Mouse (Mus musculus): ENCODE results near the gene Crybg1. TPM values are rescaled to one million over a fixed set of nuclear protein-coding genes. Genes with fewer than 3 reads are reported as not detected.

Gene Crybg1
- polyA plus RNA-seq, 1 experiment = 3.2 TPM

DNA sequence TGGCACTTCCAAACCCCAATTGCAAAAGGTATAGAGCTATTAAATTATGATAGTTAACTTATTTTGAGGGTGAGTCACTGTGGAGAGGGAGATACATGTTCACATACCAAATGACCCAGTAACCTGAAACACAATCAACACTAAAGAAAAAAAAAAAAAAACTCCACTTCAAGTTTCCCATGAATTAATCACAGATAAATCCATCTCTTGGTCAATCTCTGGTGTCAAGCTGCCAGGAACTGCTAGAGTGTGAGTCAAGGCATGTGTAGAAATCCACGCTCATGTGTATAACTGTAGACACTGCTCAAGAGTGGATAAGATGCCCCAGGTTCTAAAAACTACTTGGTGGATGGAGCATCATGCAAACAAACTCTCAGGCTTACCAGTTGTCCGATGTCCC, 109.5 kb downstream of the Crybg1 start:
- WGBS = 84% methylated on average over 2 of the region's 2 CpGs
- H3K4me3 ChIP-seq (replicated peaks; ENCODE audit: control insufficient read depth, low read depth, low read length) = no peak overlapping the region
- no peak for TF ChIP-seq POLR2A (IDR thresholded peaks at IDR 0.05; ENCODE audit: borderline replicate concordance, control insufficient read depth, low read depth, low read length)
- no peak for TF ChIP-seq CTCF (IDR thresholded peaks at IDR 0.05; ENCODE audit: control insufficient read depth, insufficient read depth, low read length)
- H3K4me1 ChIP-seq (ENCODE audit: control insufficient read depth, insufficient read depth, low read length) = no peaks in the 10 kb centered on the region; the same call in 1 of the 2 replicates
- no peak overlapping the region for H3K27ac ChIP-seq (ENCODE audit: control insufficient read depth, insufficient read depth, low read depth, low read length, poor library complexity)

DNA sequence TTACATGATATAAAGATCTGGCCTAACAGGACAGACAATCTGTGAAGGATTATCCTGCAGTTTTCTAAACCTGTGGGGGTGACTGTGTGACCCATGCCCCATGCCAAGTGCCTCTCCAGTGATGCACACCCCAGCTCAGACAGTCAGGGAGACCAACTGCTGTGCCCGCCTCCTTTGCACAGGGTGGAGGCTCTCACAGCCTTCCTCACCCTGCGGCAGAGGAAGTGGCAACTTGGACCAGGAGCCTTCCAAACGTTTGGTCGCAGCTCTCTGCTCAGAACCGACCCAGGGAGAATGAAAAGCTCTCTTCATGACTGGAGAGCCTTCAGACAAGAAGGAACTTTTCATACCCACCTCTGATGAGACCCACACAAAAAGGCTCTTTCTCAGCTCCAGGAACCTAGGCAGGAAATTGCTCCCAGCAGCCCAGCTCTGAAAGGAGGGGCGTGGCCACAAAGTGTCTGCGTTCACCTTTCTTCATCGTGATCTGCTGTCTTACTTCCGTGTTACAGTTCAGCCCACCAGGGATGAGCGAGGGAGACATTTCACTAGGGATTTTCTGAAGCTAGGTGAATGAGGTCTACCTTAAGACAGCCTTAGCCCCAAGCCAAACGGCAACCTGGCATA, 110.6 kb downstream of the Crybg1 start:
- H3K27ac ChIP-seq (ENCODE audit: control insufficient read depth, insufficient read depth, low read depth, low read length, poor library complexity) = no peak overlapping the region
- WGBS = 10% methylated on average over 11 of the region's 11 CpGs
- H3K4me1 ChIP-seq (ENCODE audit: control insufficient read depth, insufficient read depth, low read length) = no peaks in the 10 kb centered on the region; the same call in 1 of the 2 replicates
- peak overlapping the region; percentile 2 for H3K4me3 ChIP-seq (replicated peaks; ENCODE audit: control insufficient read depth, low read depth, low read length)
- TF ChIP-seq CTCF (IDR thresholded peaks at IDR 0.05; ENCODE audit: control insufficient read depth, insufficient read depth, low read length) = no peak
- TF ChIP-seq POLR2A (IDR thresholded peaks at IDR 0.05; ENCODE audit: borderline replicate concordance, control insufficient read depth, low read depth, low read length) = no peak

DNA sequence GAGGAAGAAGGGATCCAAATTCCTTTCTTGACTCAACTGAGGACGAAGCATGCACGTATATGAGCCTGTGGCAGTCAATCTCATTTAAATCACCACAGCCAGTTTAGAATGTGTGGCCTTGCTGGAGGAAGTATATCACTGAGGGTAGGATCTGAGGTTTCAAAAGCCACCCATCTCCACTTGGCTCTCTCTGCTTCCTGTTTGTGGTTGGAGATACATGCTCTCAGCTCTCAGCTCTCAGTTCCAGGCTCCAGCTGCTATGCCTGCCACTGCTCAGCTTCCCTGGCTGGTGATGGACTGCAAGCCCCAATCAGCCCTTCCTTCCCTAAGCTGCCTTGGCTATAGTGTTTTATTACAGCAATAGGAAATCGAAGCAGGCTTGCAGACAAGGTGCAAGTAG, 119.1 kb downstream of the Crybg1 start:
- WGBS = 3% methylated on average over 3 of the region's 3 CpGs
- Histone ChIP-seq H3K4me3 (replicated peaks; ENCODE audit: control insufficient read depth, low read depth, low read length) (no peak overlapping the region), H3K4me1 (ENCODE audit: control insufficient read depth, insufficient read depth, low read length) (peaks cover 4% of the 10 kb centered on the region), H3K27ac (ENCODE audit: control insufficient read depth, insufficient read depth, low read depth, low read length, poor library complexity) (no peak overlapping the region)
- TF ChIP-seq POLR2A (IDR thresholded peaks at IDR 0.05; ENCODE audit: borderline replicate concordance, control insufficient read depth, low read depth, low read length) = no peak
- TF ChIP-seq CTCF (IDR thresholded peaks at IDR 0.05; ENCODE audit: control insufficient read depth, insufficient read depth, low read length) = no peak

DNA sequence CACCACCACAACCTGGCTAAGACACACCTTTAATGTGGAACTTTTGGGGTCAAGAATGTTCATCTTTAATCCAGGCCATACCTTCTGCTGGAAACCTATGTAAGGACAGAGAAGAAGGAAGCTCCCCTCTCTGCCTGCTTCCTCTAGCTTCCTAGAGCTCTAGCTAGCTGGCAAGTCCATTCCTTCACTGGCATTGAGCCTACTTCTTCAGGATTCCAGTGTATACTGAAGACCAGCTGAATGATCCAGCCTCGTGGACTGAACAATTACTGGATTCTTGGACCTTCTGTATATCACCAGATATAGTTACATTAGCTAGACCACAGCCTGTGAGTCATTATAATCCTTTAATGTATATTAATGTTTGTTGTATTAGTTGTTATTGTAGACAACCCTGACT, 121.4 kb downstream of the Crybg1 start:
- Histone ChIP-seq H3K4me3 (replicated peaks; ENCODE audit: control insufficient read depth, low read depth, low read length) (no peak overlapping the region), H3K4me1 (ENCODE audit: control insufficient read depth, insufficient read depth, low read length) (peaks cover 4% of the 10 kb centered on the region), H3K27ac (ENCODE audit: control insufficient read depth, insufficient read depth, low read depth, low read length, poor library complexity) (no peak overlapping the region)
- TF ChIP-seq POLR2A (IDR thresholded peaks at IDR 0.05; ENCODE audit: borderline replicate concordance, control insufficient read depth, low read depth, low read length) (no peak), CTCF (IDR thresholded peaks at IDR 0.05; ENCODE audit: control insufficient read depth, insufficient read depth, low read length) (no peak)
- WGBS = 64% methylated on average over 1 of the region's 1 CpGs

DNA sequence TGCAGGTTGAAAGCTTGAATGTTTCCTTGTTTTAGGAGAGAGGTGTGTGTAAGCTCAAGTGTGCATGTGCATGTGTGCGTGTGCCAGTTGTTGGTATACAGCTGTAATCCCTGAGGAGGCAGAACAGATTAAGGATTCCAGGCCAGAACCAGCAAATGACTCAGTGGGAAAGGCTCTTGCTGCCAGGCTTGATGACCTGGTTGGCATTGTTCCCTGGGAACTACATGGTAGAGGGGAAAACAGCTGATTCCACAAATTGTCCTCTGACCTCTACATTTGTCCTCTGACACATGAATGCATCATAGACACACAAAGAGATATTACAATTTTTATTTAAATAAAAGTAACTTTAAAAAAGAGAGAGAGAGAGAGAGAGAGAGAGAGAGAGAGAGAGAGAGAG, 122.5 kb downstream of the Crybg1 start:
- Histone ChIP-seq H3K4me3 (replicated peaks; ENCODE audit: control insufficient read depth, low read depth, low read length) (no peak overlapping the region), H3K4me1 (ENCODE audit: control insufficient read depth, insufficient read depth, low read length) (peaks cover 4% of the 10 kb centered on the region), H3K27ac (ENCODE audit: control insufficient read depth, insufficient read depth, low read depth, low read length, poor library complexity) (no peak overlapping the region)
- no peak for TF ChIP-seq CTCF (IDR thresholded peaks at IDR 0.05; ENCODE audit: control insufficient read depth, insufficient read depth, low read length)
- TF ChIP-seq POLR2A (IDR thresholded peaks at IDR 0.05; ENCODE audit: borderline replicate concordance, control insufficient read depth, low read depth, low read length) = no peak
- WGBS = 85% methylated on average over 1 of the region's 1 CpGs

DNA sequence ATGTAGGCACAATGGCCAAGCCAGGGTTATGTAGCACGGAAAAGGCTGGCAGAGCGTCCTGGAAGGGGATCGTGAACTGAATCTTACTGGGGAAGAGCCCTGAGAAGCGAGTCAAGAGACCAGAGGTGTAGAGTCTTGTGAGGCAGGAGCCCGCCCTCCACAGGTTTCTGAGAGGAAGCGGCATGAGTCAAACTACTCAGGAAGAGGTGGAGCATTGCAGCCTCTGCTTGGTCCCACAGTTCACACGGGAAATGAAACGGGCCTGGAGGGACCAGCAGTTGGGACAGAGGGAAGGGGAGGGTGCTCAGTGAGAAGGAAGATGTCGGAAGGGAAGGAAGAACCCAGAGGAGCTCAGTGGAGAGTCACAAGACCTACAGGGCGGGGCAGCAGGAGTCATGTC, 123.9 kb downstream of the Crybg1 start:
- Histone ChIP-seq H3K27ac (ENCODE audit: control insufficient read depth, insufficient read depth, low read depth, low read length, poor library complexity) (no peak overlapping the region), H3K4me1 (ENCODE audit: control insufficient read depth, insufficient read depth, low read length) (peaks cover 1% of the 10 kb centered on the region; the same call in 1 of the 2 replicates), H3K4me3 (replicated peaks; ENCODE audit: control insufficient read depth, low read depth, low read length) (no peak overlapping the region)
- TF ChIP-seq CTCF (IDR thresholded peaks at IDR 0.05; ENCODE audit: control insufficient read depth, insufficient read depth, low read length) (no peak; the same call in 1 of the 2 replicates), POLR2A (IDR thresholded peaks at IDR 0.05; ENCODE audit: borderline replicate concordance, control insufficient read depth, low read depth, low read length) (no peak)
- WGBS = 36% methylated on average over 10 of the region's 10 CpGs

DNA sequence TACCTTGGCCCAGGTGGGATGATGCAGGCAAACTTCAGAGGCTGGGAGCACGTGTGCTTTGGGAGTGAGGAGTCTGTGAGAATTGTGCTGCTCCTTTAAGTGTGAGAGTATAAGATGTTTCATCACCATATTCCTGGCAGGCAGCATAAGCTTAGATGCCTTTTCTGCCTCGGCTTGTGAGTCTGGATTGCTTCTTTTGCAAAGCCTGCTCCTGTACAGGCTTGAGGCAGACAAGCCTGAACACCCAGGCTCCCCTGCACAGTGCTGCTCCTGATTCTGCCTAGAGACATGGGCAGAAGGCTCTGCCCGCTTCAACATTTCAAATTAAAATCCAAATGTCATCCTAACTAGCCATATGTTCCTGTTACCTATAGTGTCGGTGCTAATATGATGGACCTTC, 128.5 kb downstream of the Crybg1 start:
- WGBS = 74% methylated on average over 4 of the region's 4 CpGs

DNA sequence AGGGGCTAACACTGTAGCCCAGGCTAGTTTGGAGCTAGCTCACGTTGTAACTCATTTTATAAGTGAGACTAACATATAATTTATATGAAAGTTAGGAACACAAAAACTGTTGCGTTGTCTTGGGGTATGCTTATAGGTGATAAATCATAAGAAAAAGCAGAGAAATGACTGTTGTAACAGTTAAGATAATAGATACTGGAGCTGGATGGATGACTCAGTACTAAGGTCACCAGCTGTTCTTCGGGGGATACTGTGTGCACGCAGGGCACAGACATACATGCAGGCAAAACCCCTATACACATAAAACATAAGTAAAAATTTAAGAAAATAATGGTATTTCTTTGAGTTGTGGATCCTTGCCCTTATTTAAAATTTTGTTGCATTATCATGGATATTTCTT, 130.1 kb downstream of the Crybg1 start:
- Histone ChIP-seq H3K4me3 (replicated peaks; ENCODE audit: control insufficient read depth, low read depth, low read length) (no peak overlapping the region), H3K4me1 (ENCODE audit: control insufficient read depth, insufficient read depth, low read length) (no peaks in the 10 kb centered on the region), H3K27ac (ENCODE audit: control insufficient read depth, insufficient read depth, low read depth, low read length, poor library complexity) (no peak overlapping the region)
- WGBS = 73% methylated on average over 4 of the region's 4 CpGs
- TF ChIP-seq POLR2A (IDR thresholded peaks at IDR 0.05; ENCODE audit: borderline replicate concordance, control insufficient read depth, low read depth, low read length) (no peak), CTCF (IDR thresholded peaks at IDR 0.05; ENCODE audit: control insufficient read depth, insufficient read depth, low read length) (no peak)

More for the DNA sequence above, 128.5 kb downstream of the Crybg1 start:
- Histone ChIP-seq H3K27ac (ENCODE audit: control insufficient read depth, insufficient read depth, low read depth, low read length, poor library complexity) (no peak overlapping the region), H3K4me3 (replicated peaks; ENCODE audit: control insufficient read depth, low read depth, low read length) (no peak overlapping the region), H3K4me1 (ENCODE audit: control insufficient read depth, insufficient read depth, low read length) (no peaks in the 10 kb centered on the region)
- TF ChIP-seq CTCF (IDR thresholded peaks at IDR 0.05; ENCODE audit: control insufficient read depth, insufficient read depth, low read length) (no peak), POLR2A (IDR thresholded peaks at IDR 0.05; ENCODE audit: borderline replicate concordance, control insufficient read depth, low read depth, low read length) (no peak)

DNA sequence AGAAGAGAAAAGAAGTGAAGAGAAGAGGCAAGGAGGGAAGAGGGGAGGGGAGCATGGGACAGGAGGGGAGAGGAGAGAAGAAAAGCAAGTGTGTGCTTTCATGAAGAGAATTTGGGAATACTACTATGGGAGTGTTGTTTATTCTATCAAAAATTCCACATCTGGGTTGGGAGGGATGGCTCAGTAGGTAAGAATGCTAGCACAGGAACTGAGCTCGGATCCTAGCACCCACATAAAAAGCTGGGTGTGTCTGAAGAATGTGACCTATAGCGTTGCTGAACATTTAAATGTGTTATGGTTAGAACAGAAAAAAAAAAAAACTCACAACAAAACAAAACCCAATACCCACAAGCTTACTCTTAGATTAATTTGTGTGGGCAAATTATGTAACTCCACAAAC, 133.0 kb downstream of the Crybg1 start:
- no peaks in the 10 kb centered on the region for H3K4me1 ChIP-seq (ENCODE audit: control insufficient read depth, insufficient read depth, low read length)
- no peak overlapping the region for H3K4me3 ChIP-seq (replicated peaks; ENCODE audit: control insufficient read depth, low read depth, low read length)
- no peak overlapping the region for H3K27ac ChIP-seq (ENCODE audit: control insufficient read depth, insufficient read depth, low read depth, low read length, poor library complexity)
- WGBS = 82% methylated on average over 2 of the region's 2 CpGs
- TF ChIP-seq POLR2A (IDR thresholded peaks at IDR 0.05; ENCODE audit: borderline replicate concordance, control insufficient read depth, low read depth, low read length) (no peak), CTCF (IDR thresholded peaks at IDR 0.05; ENCODE audit: control insufficient read depth, insufficient read depth, low read length) (no peak)
